Mouse (Mus musculus) CH12.LX (cell line): Measurements from ENCODE around the gene Actr8. TPM values are rescaled to one million over a fixed set of nuclear protein-coding genes. Genes with fewer than 3 reads are reported as not detected.

Source experiments
- DNase-seq: peaks from one replicate; pipeline ENCODE4 v3.0.0-alpha.2; 2013; ENCODE audit errors: extremely low read depth
- H3K27ac ChIP-seq: 2 replicates; pipeline ENCODE4 v1.5.1; 2012; ENCODE audit warnings: low read depth, mild to moderate bottlenecking, control low read depth, moderate library complexity; ENCODE audit not compliant: insufficient read depth
- H3K27me3 ChIP-seq: replicated peaks from 2 replicates; pipeline ENCODE3; 2012; ENCODE audit warnings: inconsistent platforms
- H3K36me3 ChIP-seq, 2 experiments: replicated peaks in 1 of 2; 2 replicates each; pipeline versions ENCODE3 to v1.6.1; 2012; ENCODE audit warnings: inconsistent platforms in 1 of 2, low read length in 1 of 2, mild to moderate bottlenecking in 1 of 2, mixed read lengths in 1 of 2, moderate library complexity in 1 of 2; ENCODE audit not compliant: control insufficient read depth in 1 of 2, insufficient read depth in 1 of 2
- H3K4me1 ChIP-seq, 2 experiments: 2 replicates each; pipeline ENCODE4 v1.6.1; 2012; ENCODE audit warnings: inconsistent platforms in 1 of 2, moderate library complexity in 1 of 2; ENCODE audit not compliant: insufficient read depth in 2 of 2, control insufficient read depth in 1 of 2
- H3K4me2 ChIP-seq: 2 replicates; pipeline ENCODE4 v1.6.1; 2012; ENCODE audit warnings: low read depth, mild to moderate bottlenecking, control low read depth; ENCODE audit not compliant: poor library complexity, insufficient read depth, severe bottlenecking
- H3K4me3 ChIP-seq, 3 experiments: fragments of 150-350 bp in 1 of 3; sonication (generic) in 1 of 3; replicated peaks in 1 of 3; 2 replicates each; pipeline versions ENCODE3 to v1.5.1; 2011 to 2012; ENCODE audit warnings: low read depth in 2 of 3, low read length in 2 of 3, mild to moderate bottlenecking in 2 of 3, moderate library complexity in 2 of 3, control low read depth in 1 of 3, improper control_type of control experiment in 1 of 3, inconsistent platforms in 1 of 3, mixed read lengths in 1 of 3; ENCODE audit not compliant: poor library complexity in 1 of 3
- H3K79me2 ChIP-seq: replicated peaks from 2 replicates; pipeline ENCODE4 v1.6.1; 2012; ENCODE audit warnings: mild to moderate bottlenecking, moderate library complexity; ENCODE audit not compliant: control insufficient read depth, poor library complexity, insufficient read depth, severe bottlenecking; ENCODE audit errors: extremely low read depth
- H3K9ac ChIP-seq: 2 replicates; pipeline ENCODE4 v1.6.1; 2012; ENCODE audit warnings: low read depth, mild to moderate bottlenecking, control low read depth, moderate library complexity; ENCODE audit not compliant: insufficient read depth
- H3K9me3 ChIP-seq: replicated peaks from 2 replicates; pipeline ENCODE3; 2012; ENCODE audit warnings: low read length, inconsistent platforms, mixed read lengths
- BHLHE40 ChIP-seq: IDR thresholded peaks from 2 replicates; pipeline ENCODE4 v1.6.1; 2011; ENCODE audit warnings: mild to moderate bottlenecking, low read depth, low read length, improper control_type of control experiment
- CHD1 ChIP-seq: IDR thresholded peaks from 2 replicates; pipeline ENCODE4 v1.6.1; 2012; ENCODE audit warnings: low read depth, low read length, improper control_type of control experiment, inconsistent platforms
- E2F4 ChIP-seq: IDR thresholded peaks from 2 replicates; pipeline ENCODE4 v1.6.1; 2011; ENCODE audit warnings: low read depth, low read length, improper control_type of control experiment; ENCODE audit not compliant: insufficient replicate concordance
- ELF1 ChIP-seq: IDR thresholded peaks from 2 replicates; pipeline ENCODE4 v1.6.1; 2014; ENCODE audit warnings: low read depth, mild to moderate bottlenecking, inconsistent platforms, low read length, improper control_type of control experiment
- EP300 ChIP-seq: IDR thresholded peaks from 2 replicates; pipeline ENCODE4 v1.6.1; 2011; ENCODE audit warnings: low read length, improper control_type of control experiment
- HCFC1 ChIP-seq: IDR thresholded peaks from 2 replicates; pipeline ENCODE4 v1.6.1; 2012; ENCODE audit warnings: low read depth, mild to moderate bottlenecking, inconsistent platforms, low read length, improper control_type of control experiment
- KAT2A ChIP-seq: IDR thresholded peaks from 2 replicates; pipeline ENCODE4 v1.6.1; 2012; ENCODE audit warnings: low read length, improper control_type of control experiment, inconsistent platforms; ENCODE audit not compliant: insufficient replicate concordance
- MXI1 ChIP-seq: IDR thresholded peaks from 2 replicates; pipeline ENCODE4 v1.6.1; 2011; ENCODE audit warnings: mild to moderate bottlenecking, low read depth, low read length, improper control_type of control experiment
- MYC ChIP-seq: IDR thresholded peaks from 2 replicates; pipeline ENCODE4 v1.6.1; 2011; ENCODE audit warnings: low read depth, mild to moderate bottlenecking, improper control_type of control experiment, low read length
- NELFE ChIP-seq: IDR thresholded peaks from 2 replicates; pipeline ENCODE4 v1.6.1; 2011; ENCODE audit warnings: low read depth, low read length, improper control_type of control experiment
- PAX5 ChIP-seq: IDR thresholded peaks from 2 replicates; pipeline ENCODE4 v1.6.1; 2012; ENCODE audit warnings: low read length, inconsistent platforms, mixed read lengths
- RAD21 ChIP-seq: IDR thresholded peaks from 2 replicates; pipeline ENCODE4 v1.6.1; 2011; ENCODE audit warnings: low read depth, mild to moderate bottlenecking, low read length, improper control_type of control experiment, moderate library complexity
- TCF12 ChIP-seq: IDR thresholded peaks from 2 replicates; pipeline ENCODE4 v1.6.1; 2014; ENCODE audit warnings: low read depth, mild to moderate bottlenecking, inconsistent platforms, low read length, improper control_type of control experiment
- UBTF ChIP-seq: IDR thresholded peaks from 2 replicates; pipeline ENCODE4 v1.6.1; 2012; ENCODE audit warnings: low read depth, mild to moderate bottlenecking, inconsistent platforms, low read length, improper control_type of control experiment, moderate library complexity
- USF2 ChIP-seq: conservative IDR thresholded peaks from 2 replicates; pipeline ENCODE4 v1.6.1; 2011; ENCODE audit warnings: low read depth, low read length, improper control_type of control experiment
- ZC3H11A ChIP-seq: IDR thresholded peaks from 2 replicates; pipeline ENCODE4 v1.6.1; 2012; ENCODE audit warnings: low read depth, mild to moderate bottlenecking, inconsistent platforms, low read length, improper control_type of control experiment
- dilution Hi-C: fragments of 300-500 bp; cut with MboI; formaldehyde crosslinking; loops from 2 replicates; pipeline ENCODE4 v1.14.3; 2020; ENCODE audit warnings: low sequenced_read_pairs; ENCODE audit not compliant: extremely low pct_unique_long_range_greater_than_20kb, extremely low pct_ligation_motif_present
- in situ Hi-C: fragments of 300-500 bp; cut with MboI; formaldehyde crosslinking; loops from 3 replicates; pipeline ENCODE4 v1.14.3; 2019; ENCODE audit warnings: low sequenced_read_pairs, low pct_ligation_motif_present, low pct_unique_long_range_greater_than_20kb, mixed read lengths
- polyA plus RNA-seq: library from polyadenylated mRNA; unstranded; fragments of >175 nt; gene quantifications from 2 replicates; pipeline ENCODE4 v1.2.1, GENCODE M21; 2012; ENCODE audit warnings: low read depth; ENCODE audit not compliant: insufficient read length
- total RNA-seq, 2 experiments: library from RNA; depleted of rRNA; stranded (reverse); fragments of 300-350 nt in 1 of 2; fragments of >200 nt in 1 of 2; gene quantifications; 2 replicates each; pipeline ENCODE4 v1.2.3; 2012 to 2014

Gene Actr8
- total and polyA plus RNA-seq, 3 experiments: 26.7 to 34.3 (median 33.4) TPM

DNA sequence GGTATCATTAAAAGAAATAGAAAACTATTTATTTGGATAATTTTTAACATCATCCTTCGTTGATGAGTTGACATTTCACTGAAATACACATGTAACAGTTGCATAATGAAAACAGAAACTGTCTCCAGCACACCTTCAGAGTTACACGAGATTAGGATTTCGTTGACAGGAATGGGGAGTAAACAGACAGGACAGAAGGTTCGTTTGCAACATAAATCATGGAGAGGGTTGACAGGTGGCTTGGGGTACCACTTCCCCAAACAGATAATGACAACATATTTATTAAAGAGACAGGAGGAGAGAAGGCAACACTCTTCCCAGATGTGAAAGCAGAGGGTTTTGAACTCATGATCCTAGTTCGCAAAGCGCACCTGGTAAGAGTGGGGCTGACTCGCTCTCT is 76.8 kb downstream of the Actr8 start:
- H3K4me3 ChIP-seq: no peak overlapping the region
- H3K4me1 ChIP-seq: peaks cover 0 to 4% of the 10 kb centered on the region in 2 experiments; a peak in 3 of 4 replicates
- DNase-seq: no peak
- H3K9ac ChIP-seq: no peak overlapping the region
- no peaks in the 10 kb centered on the region for H3K79me2 ChIP-seq
- no peaks in the 10 kb centered on the region for H3K36me3 ChIP-seq
- H3K4me2 ChIP-seq: no peak overlapping the region
- dilution Hi-C loops: no loop called here
- no peaks in the 10 kb centered on the region for H3K27me3 ChIP-seq
- H3K9me3 ChIP-seq: no peaks in the 10 kb centered on the region
- in situ Hi-C loops: no loop called here
- TF ChIP-seq CHD1 (no peak), UBTF (no peak), KAT2A (no peak), BHLHE40 (no peak), MYC (no peak), TCF12 (no peak), HCFC1 (no peak), PAX5 (no peak), EP300 (no peak), ELF1 (no peak), E2F4 (no peak), RAD21 (no peak), ZC3H11A (no peak), NELFE (no peak), USF2 (no peak), MXI1 (no peak)
- H3K27ac ChIP-seq: no peak overlapping the region

Other genes with a start within 250 kb of the Actr8 start
- 48.5 and 59.6 TPM in 2 replicates for gene Selenok, start 10.0 kb upstream of the Actr8 start, total RNA-seq (2012; rRNA removed)
- 83.7 and 88.8 TPM in 2 replicates for gene Selenok, start 10.0 kb upstream of the Actr8 start, total RNA-seq (2014; rRNA removed)
- gene Selenok, start 10.0 kb upstream of the Actr8 start, polyA plus RNA-seq: 63.0 and 71.9 TPM in 2 replicates
- gene Il17rb, start 30.6 kb downstream of the Actr8 start, total RNA-seq (2012; rRNA removed): 4.3 and 6.7 TPM in 2 replicates
- gene Il17rb, start 30.6 kb downstream of the Actr8 start, total RNA-seq (2014; rRNA removed): 3.3 and 5.0 TPM in 2 replicates
- gene Il17rb, start 30.6 kb downstream of the Actr8 start, polyA plus RNA-seq: 9.5 and 12.9 TPM in 2 replicates
- not detected in 2 replicates for gene Chdh, start 30.7 kb downstream of the Actr8 start, total RNA-seq (2012; rRNA removed)
- not detected in 2 replicates for gene Chdh, start 30.7 kb downstream of the Actr8 start, total RNA-seq (2014; rRNA removed)
- gene Chdh, start 30.7 kb downstream of the Actr8 start, polyA plus RNA-seq: not detected in 2 replicates